Mouse (Mus musculus) neural tube, embryonic 10.5 days (tissue): Measurements from ENCODE around the gene Zfyve1.

ENCODE experiments used
- DNase-seq: peaks from one replicate; pipeline ENCODE4 v3.0.0-alpha.2; 2017; ENCODE audit warnings: low spot score; ENCODE audit errors: extremely low spot score

Zfyve1 gene

DNA sequence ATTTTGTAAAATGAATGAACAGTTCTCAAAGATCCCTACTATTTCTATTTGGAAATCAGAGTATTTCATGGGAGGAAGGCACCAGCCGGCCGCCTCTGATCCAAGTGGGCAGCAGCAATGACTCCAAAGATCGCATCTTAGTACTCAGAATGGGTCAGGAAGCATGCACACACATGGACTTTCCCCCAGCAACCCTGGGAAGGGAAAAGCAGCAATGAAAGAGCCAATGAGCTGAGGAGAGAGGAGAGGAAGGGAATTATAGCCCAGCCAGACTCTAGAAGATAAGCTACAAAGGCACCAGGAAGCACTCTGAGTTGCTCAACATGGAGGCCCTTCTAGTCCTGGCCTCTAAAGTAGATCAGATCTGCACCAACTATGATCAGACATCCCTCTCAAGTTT lies 16.7 kb downstream of the Zfyve1 start:
- no peak for DNase-seq

DNA sequence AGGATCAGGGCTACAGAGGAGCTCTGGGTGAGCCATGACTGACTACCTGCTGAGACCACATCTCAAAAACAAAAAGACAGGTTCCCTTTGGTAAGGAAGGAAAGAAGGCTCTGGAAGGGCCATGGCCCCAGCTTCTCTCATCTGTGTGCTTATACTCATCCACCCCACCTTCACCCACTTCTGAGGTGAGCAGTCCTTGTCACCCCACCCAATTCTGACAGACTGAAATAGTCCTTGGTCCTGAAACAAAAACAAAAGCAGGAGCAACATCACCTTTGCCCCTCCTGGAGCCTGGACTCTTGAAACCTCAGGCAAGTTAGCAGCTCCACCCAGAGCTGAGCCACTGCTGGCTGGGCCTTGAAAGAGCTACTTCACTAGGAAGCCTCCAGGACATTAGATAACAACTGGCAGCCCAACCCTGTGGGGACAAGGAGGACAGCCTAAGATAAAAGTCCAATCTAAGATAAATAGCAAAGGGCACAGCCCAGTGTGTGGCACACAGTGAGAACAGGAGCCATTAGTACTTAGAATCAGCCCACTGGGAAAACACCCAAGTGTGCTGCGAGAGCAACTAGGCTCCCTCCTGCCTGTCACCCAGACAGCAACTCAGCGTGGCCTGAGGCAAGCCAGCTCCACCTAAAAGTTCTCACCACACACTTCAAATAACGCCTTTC lies 18.0 kb downstream of the Zfyve1 start:
- no peak for DNase-seq

GRCm38 (mm10) chr12:83578356-83578755 lies 18.7 kb downstream of the Zfyve1 start:
- no peak for DNase-seq

- no peak for DNase-seq
Measured at GRCm38 (mm10) chr12:83577445-83577844, 19.6 kb downstream of the Zfyve1 start.

- no peak for DNase-seq
Measured at GRCm38 (mm10) chr12:83572717-83573116, 24.3 kb downstream of the Zfyve1 start.

GRCm38 (mm10) chr12:83569866-83570265 lies 27.2 kb downstream of the Zfyve1 start:
- no peak for DNase-seq

- DNase-seq, result no peak
Measured at GRCm38 (mm10) chr12:83562589-83562988, 34.4 kb downstream of the Zfyve1 start.

GRCm38 (mm10) chr12:83560189-83560588 lies 36.8 kb downstream of the Zfyve1 start:
- no peak for DNase-seq

GRCm38 (mm10) chr12:83558496-83558895 lies 38.5 kb downstream of the Zfyve1 start:
- no peak for DNase-seq

GRCm38 (mm10) chr12:83555605-83556004 lies 41.4 kb downstream of the Zfyve1 start:
- no peak for DNase-seq

GRCm38 (mm10) chr12:83553816-83554215 lies 43.2 kb downstream of the Zfyve1 start:
- DNase-seq, result no peak

GRCm38 (mm10) chr12:83551305-83551704 lies 45.7 kb downstream of the Zfyve1 start:
- no peak for DNase-seq

- no peak for DNase-seq
Measured at GRCm38 (mm10) chr12:83544791-83545190, 52.2 kb downstream of the Zfyve1 start.

DNA sequence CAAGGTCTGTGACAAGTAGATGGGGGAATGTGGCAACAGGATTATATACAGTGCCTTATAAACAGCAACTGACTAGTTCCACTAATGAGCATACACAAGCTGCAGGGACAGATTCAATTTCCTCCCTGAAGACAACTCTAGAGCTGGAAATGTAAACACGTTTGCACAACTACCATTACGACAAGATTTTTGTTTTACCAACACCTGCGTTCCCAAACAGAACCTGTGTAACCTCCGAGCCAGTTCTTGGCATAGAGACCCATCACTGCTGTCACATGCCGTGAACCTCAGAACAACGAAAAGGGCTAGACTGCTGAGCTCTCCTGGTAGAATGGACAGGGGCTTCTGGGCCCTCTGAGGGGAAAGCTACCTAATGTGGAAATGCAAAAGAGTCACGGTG lies 53.0 kb downstream of the Zfyve1 start:
- no peak for DNase-seq

- no peak for DNase-seq
Measured at GRCm38 (mm10) chr12:83536039-83536438, 61.0 kb downstream of the Zfyve1 start.

- DNase-seq, result no peak
Measured at GRCm38 (mm10) chr12:83535428-83535827, 61.6 kb downstream of the Zfyve1 start.

DNA sequence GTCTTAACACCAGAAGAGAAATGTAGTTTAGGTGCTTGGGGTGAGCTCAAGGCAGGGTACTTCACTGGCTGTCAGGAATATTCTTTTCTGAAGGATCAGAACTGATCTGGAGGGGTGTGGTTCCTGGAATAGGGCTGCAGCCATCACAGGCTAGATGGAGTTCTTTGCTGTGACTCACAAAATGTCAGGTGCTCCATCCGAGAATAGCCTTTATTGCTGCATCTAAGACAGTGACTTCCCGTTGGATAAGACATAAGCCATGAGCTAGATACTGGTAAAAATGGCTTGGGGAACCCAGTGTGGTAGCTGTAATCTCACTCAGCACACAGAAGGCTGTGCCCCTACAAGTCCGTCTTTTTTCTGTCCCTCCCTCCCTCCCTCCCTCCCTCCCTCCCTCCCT lies 62.8 kb downstream of the Zfyve1 start:
- DNase-seq, result no peak

DNA sequence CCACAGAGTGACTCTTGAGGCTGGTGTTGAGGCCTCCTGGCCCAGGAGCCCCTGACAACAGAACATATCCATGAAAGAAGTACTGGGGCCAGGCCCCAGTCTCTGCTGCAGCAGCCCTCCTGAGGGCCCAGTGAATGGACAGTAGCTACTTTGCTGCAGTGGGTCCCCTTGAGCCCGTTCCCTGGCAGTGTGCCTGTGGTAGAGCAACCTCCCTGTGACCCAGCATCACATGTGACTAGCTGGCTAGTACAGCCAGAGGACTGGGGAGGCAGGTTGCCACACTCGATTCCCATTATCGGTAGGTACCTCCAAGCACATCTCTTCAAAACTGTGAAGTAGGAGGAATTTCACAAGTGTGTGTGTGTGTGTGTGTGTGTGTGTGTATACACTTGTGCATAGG lies 64.1 kb downstream of the Zfyve1 start:
- DNase-seq, result no peak

DNA sequence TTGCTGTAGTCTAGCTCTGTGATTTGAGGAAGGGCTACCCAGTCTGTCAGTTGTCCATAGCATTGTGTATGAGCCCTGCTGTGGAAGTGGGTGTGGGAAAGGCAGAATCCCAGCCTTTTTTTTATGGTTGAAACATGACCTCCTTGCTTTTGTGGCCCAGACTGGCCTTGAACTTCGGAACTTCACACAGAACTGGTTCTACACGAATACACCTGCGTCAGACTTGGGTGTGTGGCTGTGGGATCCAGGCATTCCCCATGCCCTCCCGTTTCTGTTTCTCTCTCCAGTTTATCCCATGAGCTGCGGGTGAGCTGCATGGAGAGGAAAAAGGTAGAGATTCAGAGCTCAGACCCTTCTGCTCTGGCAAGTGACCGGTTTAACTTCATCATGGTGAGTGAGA lies 65.0 kb downstream of the Zfyve1 start:
- DNase-seq, result no peak

DNA sequence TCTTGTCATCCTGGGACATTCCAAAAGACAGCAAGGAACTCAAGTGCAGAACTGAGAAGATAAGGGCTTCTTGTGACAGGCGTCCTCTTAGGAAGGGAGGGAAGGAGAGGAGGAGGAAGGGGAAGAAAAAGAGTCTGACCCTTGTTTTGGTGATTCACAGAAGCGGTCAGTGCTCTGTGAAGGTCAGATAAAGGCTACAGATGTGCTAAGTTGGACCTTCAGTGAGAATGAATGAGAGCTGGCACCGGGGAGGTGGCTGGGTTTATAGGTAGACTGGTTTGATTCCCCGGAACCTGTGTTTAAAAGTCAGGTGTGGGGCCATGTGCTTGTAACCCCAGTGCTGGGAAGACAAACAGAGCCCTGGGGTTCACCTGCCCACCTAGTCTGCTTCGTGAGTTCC lies 68.4 kb downstream of the Zfyve1 start:
- DNase-seq, result no peak

DNA sequence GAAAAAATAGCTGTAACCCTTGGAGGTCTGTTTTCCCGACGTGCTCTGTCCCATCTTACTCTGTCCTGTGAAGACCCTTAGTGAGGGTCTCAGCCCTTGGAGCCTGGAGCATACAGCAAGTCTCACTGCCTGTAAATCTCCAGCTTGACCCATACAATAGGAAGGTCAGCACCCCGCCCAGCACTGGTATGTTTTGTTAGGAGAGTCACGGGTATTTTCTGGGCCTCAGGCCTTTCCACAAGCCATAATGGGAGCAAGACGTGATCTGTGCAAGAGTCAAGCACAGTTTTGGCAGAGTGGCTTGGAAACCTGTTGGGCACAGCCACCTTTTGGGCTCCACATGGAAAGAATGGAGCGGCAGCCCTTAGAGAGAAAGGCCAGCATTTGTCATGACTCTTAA lies 69.2 kb downstream of the Zfyve1 start:
- no peak for DNase-seq

DNA sequence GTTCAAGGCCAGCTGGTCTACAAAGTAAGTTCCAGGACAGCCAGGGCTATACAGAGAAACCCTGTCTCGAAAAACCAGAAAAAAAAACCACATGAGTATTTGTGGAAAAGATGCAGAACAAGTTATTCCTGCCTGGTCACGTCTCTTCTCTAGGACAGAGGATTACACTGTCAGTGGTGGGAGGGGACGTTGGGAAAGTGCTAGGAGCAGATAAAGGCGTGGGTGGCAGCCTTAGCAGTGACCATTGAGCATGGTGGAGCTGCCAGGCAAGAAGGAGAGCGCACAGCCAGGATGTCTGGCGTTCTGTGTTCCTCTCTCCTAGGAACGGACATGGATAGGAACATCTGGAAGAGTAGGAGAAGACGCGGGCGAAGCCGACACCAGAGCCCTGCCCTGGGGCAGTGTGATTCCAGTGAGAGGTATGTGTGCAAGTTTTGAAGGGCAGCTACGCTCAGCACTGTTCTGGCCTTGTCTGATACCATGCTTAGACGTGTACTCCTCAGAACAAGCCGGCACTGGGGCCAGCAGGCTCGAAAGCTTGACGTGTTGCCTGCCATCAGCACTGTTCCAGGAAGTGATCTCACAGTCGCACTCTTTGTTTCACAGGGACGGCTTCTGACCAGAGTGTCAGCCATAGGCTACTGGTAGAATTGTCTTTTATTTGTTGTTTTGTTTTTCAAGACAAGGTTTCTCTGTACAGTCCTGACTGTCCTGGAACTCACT lies 71.0 kb downstream of the Zfyve1 start:
- DNase-seq, result no peak

- DNase-seq, result no peak
Measured at GRCm38 (mm10) chr12:83524329-83524728, 72.7 kb downstream of the Zfyve1 start.
